Mouse (Mus musculus) neural tube, embryonic 13.5 days (tissue): Measurements from ENCODE around the gene Mum1. TPM values are rescaled to one million over a fixed set of nuclear protein-coding genes. Genes with fewer than 3 reads are reported as not detected.
"Not testable (repeated sequence)": the region's sequence is repeated elsewhere in the genome, so short reads cannot be mapped to it uniquely, and the experiment has no call there.

ENCODE experiments used
- ATAC-seq: fragments of 200-750 bp; cut with Nextera tagmentation; 2 replicates; pipeline ENCODE4 v1.8.0; 2017; ENCODE audit warnings: low read depth, mild to moderate bottlenecking, moderate TSS enrichment, moderate library complexity
- H3K27ac ChIP-seq: fragments of 300-500 bp; sonication (generic); replicated peaks from 2 replicates; pipeline ENCODE4 v1.5.1; 2015; ENCODE audit warnings: moderate library complexity, mild to moderate bottlenecking, inconsistent platforms
- H3K27me3 ChIP-seq: fragments of 300-500 bp; sonication (generic); 2 replicates; pipeline ENCODE4 v1.6.1; 2015; ENCODE audit warnings: mild to moderate bottlenecking, inconsistent platforms
- H3K36me3 ChIP-seq: fragments of 300-500 bp; sonication (generic); 2 replicates; pipeline ENCODE4 v1.6.1; 2015; ENCODE audit warnings: mild to moderate bottlenecking, inconsistent platforms
- H3K4me1 ChIP-seq: fragments of 300-500 bp; sonication (generic); replicated peaks from 2 replicates; pipeline ENCODE4 v1.6.1; 2015; ENCODE audit warnings: inconsistent platforms
- H3K4me2 ChIP-seq: fragments of 300-500 bp; sonication (generic); 2 replicates; pipeline ENCODE4 v1.6.1; 2015; ENCODE audit warnings: inconsistent platforms, mild to moderate bottlenecking, moderate library complexity
- H3K4me3 ChIP-seq: fragments of 300-500 bp; sonication (generic); 2 replicates; pipeline ENCODE4 v1.5.1; 2015; ENCODE audit warnings: mild to moderate bottlenecking, inconsistent platforms
- H3K9ac ChIP-seq: fragments of 300-500 bp; sonication (generic); 2 replicates; pipeline ENCODE4 v1.6.1; 2015; ENCODE audit warnings: moderate library complexity, mild to moderate bottlenecking, inconsistent platforms
- H3K9me3 ChIP-seq: fragments of 300-500 bp; sonication (generic); 2 replicates; pipeline ENCODE4 v1.6.1; 2016; ENCODE audit warnings: inconsistent platforms
- WGBS: fragments of 180-500 bp; shearing (Covaris S2); methylation state at CpG from one replicate; pipeline ENCODE4 v1.1.7; 2015; 5-methylcytosine and 5-hydroxymethylcytosine counted together
- polyA plus RNA-seq: library from polyadenylated mRNA; unstranded; fragments of >200 nt; fragmentation: Nextera tagmentation; extraction: Ambion mirVana; gene quantifications from 2 replicates; pipeline ENCODE4 v1.2.1, GENCODE M21; 2015

Mum1 gene
- polyA plus RNA-seq, 1 experiment from 2014 or later: 46.5 TPM

DNA sequence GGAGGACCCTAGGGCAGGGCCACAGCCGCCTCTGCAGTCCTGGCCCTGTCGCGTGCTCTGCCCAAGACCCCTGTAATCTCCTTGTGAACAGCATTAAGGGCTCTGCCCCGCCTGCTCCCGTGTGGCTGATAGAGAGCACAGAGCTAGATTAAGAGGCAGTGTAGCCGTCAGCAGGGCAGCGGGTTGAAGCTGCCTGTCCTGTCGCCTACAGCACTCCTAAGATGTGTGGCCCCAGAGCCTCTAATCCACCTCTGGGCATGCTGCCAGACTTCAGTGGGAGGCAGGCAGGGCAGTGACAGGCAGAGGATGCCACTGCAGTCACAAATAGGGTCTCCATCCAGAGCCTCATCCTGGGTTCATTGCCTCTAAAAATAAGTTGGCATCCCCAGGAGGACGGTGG, 15.9 kb downstream of the Mum1 start:
- Histone ChIP-seq H3K4me2 (no peak overlapping the region), H3K27me3 (no peaks in the 10 kb centered on the region), H3K36me3 (peaks cover 74% of the 10 kb centered on the region), H3K9me3 (no peaks in the 10 kb centered on the region), H3K4me3 (no peak overlapping the region), H3K9ac (peak overlapping the region; percentile 17; the same call in 1 of the 2 replicates), H3K4me1 (peaks cover 6% of the 10 kb centered on the region), H3K27ac (0 out of 2 replicates have a peak overlapping the region, but pooled peaks have one; percentile 3)
- WGBS: 74% methylated on average over 9 of the region's 9 CpGs
- no peak for ATAC-seq

DNA sequence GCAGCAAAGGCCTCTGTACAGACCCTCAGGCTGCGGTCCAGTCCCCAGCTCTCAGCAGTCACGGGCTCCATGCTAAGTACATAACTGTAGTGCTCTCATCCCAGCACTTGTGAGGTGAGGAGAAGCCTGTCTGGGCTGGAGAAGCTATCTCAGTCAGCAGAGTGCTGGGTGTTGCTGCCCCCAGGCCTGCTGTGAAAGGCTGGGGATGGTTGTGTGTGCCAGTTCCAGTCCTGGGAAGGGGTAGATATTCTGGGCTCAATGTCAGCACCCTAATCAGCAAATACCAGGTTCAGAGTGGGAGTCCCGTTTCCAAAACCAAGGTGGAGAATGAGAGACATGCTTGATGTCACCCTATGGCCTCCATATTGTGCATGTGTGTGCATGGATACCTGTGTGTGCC, 16.4 kb downstream of the Mum1 start:
- no peaks in the 10 kb centered on the region for H3K9me3 ChIP-seq
- no peak overlapping the region for H3K4me2 ChIP-seq
- no peak overlapping the region for H3K4me3 ChIP-seq
- H3K27ac ChIP-seq: no peak overlapping the region
- peaks cover 6% of the 10 kb centered on the region for H3K4me1 ChIP-seq
- peaks cover 69% of the 10 kb centered on the region for H3K36me3 ChIP-seq
- H3K9ac ChIP-seq: 0 out of 2 replicates have a peak overlapping the region, but pooled peaks have one; percentile 17
- no peaks in the 10 kb centered on the region for H3K27me3 ChIP-seq
- WGBS: 96% methylated on average over 3 of the region's 3 CpGs
- ATAC-seq: no peak

DNA sequence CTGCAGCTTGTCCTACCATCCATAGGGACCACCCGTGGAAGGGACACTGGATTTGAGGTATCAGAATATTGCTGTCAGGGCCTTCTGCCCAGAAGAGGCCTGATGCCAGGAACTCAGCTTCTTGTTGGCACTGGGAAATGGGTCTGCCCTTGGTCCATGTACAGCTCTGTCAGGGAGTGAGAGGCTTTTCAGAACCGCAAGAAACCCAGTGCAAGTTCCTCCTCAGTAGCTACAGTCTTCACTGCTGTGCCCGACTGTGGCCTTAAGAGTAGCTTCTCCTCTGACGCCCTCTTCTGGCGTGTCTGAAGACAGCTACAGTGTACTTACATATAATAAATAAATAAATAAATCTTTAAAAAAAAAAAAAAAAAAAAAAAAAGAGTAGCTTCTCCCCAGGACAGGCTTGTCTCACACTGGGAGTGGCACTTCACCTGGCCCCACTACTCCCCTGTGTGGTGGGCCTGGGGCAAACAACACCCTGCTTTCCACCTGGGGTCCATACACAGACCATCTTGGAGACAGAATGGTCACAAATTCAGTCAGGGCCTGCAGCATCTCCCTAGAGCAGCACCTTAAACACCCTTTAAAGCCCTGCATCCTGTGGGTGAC, 18.7 kb downstream of the Mum1 start:
- H3K9me3 ChIP-seq: no peaks in the 10 kb centered on the region
- peaks cover 46% of the 10 kb centered on the region for H3K36me3 ChIP-seq
- H3K4me2 ChIP-seq: no peak overlapping the region
- ATAC-seq: no peak
- 0 out of 2 replicates have a peak overlapping the region, but pooled peaks have one; percentile 58 for H3K9ac ChIP-seq
- no peak overlapping the region for H3K4me3 ChIP-seq
- no peaks in the 10 kb centered on the region for H3K27me3 ChIP-seq
- peaks cover 15% of the 10 kb centered on the region for H3K4me1 ChIP-seq
- 34% methylated on average over 5 of the region's 5 CpGs for WGBS
- no peak overlapping the region for H3K27ac ChIP-seq

DNA sequence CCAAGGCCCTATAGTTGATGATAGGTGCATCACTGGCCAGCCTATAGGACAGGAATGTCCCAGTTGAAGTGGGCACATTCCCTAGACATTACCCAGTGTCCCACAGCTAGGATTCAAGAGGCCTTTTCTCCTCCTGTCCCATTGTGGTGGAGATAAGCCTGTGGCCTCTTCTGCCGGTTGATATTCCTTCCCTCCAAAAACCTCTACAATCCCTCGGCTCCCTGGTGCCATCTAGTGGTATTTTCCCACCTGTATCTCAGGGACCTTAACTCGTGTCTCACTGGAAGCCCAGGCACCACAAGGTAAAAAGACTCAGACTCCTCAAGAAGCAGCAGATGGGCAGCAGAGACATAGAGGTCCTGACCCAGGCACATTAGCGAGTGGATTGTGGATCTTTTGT, 19.4 kb downstream of the Mum1 start:
- WGBS: 6% methylated on average over 4 of the region's 4 CpGs
- H3K36me3 ChIP-seq: peaks cover 39% of the 10 kb centered on the region
- no peak overlapping the region for H3K4me3 ChIP-seq
- no peak overlapping the region for H3K4me2 ChIP-seq
- peak overlapping the region; percentile 58 for H3K9ac ChIP-seq
- ATAC-seq: 0 out of 2 replicates have a peak, but pooled peaks have one; percentile 16
- no peaks in the 10 kb centered on the region for H3K27me3 ChIP-seq
- H3K27ac ChIP-seq: peak overlapping the region; percentile 74
- peaks cover 22% of the 10 kb centered on the region for H3K4me1 ChIP-seq
- no peaks in the 10 kb centered on the region for H3K9me3 ChIP-seq

DNA sequence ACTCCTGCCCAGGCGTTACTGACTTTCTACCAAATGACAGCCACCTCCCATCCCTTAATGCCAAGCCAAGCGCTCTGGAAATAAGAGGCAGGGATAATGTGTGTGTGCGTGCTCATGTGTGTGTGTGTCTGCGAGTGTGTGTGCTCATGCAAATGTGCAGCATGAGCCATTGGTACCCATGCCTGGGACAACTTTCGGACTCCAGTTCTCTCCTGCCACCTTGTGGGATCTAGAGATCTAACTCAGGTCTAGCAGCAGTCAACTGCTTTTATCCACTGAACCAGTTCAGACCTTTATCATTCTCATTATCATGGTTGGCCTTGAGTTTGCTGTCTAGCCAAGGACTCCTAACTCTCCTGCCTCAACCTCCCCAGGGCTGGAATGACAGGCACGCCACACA, 21.6 kb downstream of the Mum1 start:
- Histone ChIP-seq H3K4me1 (peaks cover 30% of the 10 kb centered on the region), H3K9me3 (no peaks in the 10 kb centered on the region), H3K27ac (no peak overlapping the region), H3K9ac (no peak overlapping the region), H3K36me3 (peaks cover 18% of the 10 kb centered on the region), H3K27me3 (no peaks in the 10 kb centered on the region), H3K4me2 (no peak overlapping the region), H3K4me3 (no peak overlapping the region)
- 55% methylated on average over 6 of the region's 6 CpGs for WGBS
- no peak for ATAC-seq

DNA sequence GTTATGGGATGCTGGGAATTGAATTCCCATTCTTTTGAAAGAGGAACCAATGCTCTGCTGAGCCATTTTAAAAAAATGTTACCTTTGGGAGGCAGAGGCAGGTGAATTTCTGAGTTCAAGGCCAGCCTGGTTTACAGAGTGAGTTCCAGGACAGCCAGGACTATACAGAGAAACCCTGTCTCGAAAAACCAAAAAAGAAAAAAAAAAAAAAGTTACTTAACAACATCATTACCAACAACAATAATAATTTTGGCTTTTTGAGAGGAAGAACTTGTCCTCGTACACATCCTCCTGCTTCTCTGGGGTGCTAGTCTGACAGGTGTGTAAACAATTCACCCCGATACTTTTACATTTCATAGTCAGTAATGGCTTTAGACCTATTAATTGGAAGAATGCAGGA, 22.2 kb downstream of the Mum1 start:
- not testable (repeated sequence) for ATAC-seq, H3K9ac ChIP-seq, H3K9me3 ChIP-seq, H3K27me3 ChIP-seq, H3K27ac ChIP-seq
- WGBS: 44% methylated on average over 3 of the region's 3 CpGs
- peak overlapping the region; percentile 78 for H3K4me3 ChIP-seq
- H3K36me3 ChIP-seq: peaks cover 18% of the 10 kb centered on the region
- H3K4me2 ChIP-seq: peak overlapping the region; percentile 97
- H3K4me1 ChIP-seq: peaks cover 30% of the 10 kb centered on the region

DNA sequence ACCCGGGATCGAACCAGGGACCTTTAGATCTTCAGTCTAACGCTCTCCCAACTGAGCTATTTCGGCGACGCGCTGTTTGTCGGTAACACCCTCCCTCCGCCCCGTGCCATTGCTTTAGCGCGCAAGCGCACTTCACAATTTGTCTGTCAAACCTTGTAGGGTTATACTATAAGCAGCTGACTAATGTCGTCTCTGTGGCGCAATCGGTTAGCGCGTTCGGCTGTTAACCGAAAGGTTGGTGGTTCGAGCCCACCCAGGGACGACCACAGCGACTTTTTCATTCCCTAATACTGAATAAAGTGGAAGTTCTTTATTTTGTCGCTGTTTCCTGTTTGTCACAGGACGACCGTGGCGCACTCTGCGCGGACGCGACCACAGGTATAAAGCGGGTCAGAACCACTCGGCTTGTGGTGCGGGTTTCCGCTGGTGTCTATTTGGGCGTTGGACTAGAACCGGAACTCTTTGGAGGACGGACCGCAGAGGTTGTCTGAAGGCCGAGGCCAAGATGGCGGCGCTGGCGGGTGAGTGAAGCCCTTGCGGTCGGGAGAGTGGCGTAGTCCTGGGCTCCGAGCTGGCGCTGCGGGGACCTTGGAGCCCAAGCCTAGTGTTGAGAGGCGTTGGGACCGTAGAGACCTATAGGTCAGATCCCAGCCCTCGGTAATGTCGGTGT, 22.9 kb downstream of the Mum1 start, which contains the start of gene Ndufs7:
TSS of gene Ndufs7 (plus strand) at position 151 of the 670 bp plus-strand sequence.
- H3K27ac ChIP-seq: peak within 1 kb of the TSS; percentile 92
- ATAC-seq: peak; percentile 86
- under 1% methylated on average over 53 of the region's 53 CpGs for WGBS
- peak within 1 kb of the TSS; percentile 97 for H3K4me2 ChIP-seq
- H3K4me3 ChIP-seq: peak within 1 kb of the TSS; percentile 78
- no peaks in the 10 kb centered on the region for H3K9me3 ChIP-seq
- H3K36me3 ChIP-seq: peaks cover 18% of the 10 kb centered on the region
- peak within 1 kb of the TSS; percentile 88 for H3K9ac ChIP-seq
- H3K4me1 ChIP-seq: peaks cover 30% of the 10 kb centered on the region
- H3K27me3 ChIP-seq: no peaks in the 10 kb centered on the region

DNA sequence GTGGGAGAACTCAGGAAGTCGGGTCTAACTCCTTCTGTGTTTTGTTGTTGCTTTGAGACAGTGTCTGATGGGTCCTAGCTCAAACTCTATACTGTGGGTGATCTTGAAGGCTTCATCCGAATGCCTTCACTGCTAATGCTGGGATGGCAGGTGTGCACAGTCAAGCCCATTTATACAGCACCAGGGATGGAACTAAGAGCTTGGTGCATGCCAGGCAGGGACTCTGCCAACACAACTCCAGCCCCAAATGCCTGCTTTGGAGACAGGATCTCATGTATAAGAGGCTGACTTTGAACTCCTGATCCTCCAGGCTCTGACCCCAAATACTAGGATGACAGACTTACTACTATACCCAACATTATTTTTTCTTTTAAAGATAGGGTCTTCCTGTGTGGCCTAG, 23.8 kb downstream of the Mum1 start:
- 49% methylated on average over 2 of the region's 2 CpGs for WGBS
- Histone ChIP-seq H3K4me1 (peaks cover 30% of the 10 kb centered on the region), H3K4me2 (peak overlapping the region; percentile 97), H3K9me3 (no peaks in the 10 kb centered on the region), H3K27me3 (no peaks in the 10 kb centered on the region), H3K36me3 (peaks cover 24% of the 10 kb centered on the region), H3K9ac (peak overlapping the region; percentile 88), H3K4me3 (peak overlapping the region; percentile 78), H3K27ac (peak overlapping the region; percentile 92; the same call in 1 of the 2 replicates)
- ATAC-seq: no peak

DNA sequence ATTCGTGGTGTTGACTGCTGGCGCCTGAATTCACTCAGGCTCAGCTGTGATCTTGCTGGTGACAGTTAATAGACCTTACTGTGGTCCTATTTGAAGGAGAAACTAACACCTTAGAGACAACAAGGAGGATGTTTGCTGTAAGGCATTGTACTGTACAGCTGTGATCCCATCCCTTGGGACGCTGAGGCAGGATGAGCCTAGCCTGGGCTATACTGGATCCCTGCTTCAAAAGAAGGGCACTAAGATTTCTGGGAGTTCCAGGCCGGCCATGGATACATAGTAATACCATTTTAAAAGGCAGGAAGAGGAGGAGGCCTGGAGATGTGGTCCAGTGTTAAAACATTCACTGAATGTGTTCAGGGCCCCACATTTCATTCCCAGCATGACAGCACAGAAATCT, 24.3 kb downstream of the Mum1 start:
- H3K4me2 ChIP-seq: peak overlapping the region; percentile 97
- H3K4me3 ChIP-seq: peak overlapping the region; percentile 78
- no peak overlapping the region for H3K27ac ChIP-seq
- WGBS: 90% methylated on average over 4 of the region's 4 CpGs
- H3K4me1 ChIP-seq: peaks cover 25% of the 10 kb centered on the region
- peaks cover 29% of the 10 kb centered on the region for H3K36me3 ChIP-seq
- ATAC-seq: no peak
- H3K27me3 ChIP-seq: no peaks in the 10 kb centered on the region
- H3K9ac ChIP-seq: 0 out of 2 replicates have a peak overlapping the region, but pooled peaks have one; percentile 88
- no peaks in the 10 kb centered on the region for H3K9me3 ChIP-seq

DNA sequence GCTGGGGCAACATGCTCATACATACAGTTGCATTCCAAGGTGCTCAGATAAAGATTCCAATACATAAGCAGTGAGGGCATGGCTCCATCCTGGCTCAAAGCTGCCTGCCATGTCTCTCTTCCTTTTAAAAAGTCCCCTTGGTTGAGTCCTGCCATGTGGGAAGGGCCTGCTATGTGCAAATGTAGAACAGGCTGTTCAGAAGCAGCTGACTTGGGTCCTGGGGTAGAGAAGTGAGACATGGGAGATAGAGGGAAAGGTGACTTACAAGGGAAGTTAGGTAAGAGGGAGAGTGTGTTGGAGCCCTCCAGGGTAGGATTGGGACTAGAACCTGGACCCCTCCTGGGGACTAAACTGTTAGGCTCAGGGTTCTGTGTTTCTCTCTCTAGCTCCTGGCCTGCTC, 25.8 kb downstream of the Mum1 start:
- Histone ChIP-seq H3K36me3 (peaks cover 43% of the 10 kb centered on the region), H3K4me3 (no peak overlapping the region), H3K9ac (no peak overlapping the region), H3K4me1 (peaks cover 32% of the 10 kb centered on the region), H3K4me2 (no peak overlapping the region), H3K27me3 (no peaks in the 10 kb centered on the region), H3K27ac (no peak overlapping the region), H3K9me3 (no peaks in the 10 kb centered on the region)
- ATAC-seq: no peak

DNA sequence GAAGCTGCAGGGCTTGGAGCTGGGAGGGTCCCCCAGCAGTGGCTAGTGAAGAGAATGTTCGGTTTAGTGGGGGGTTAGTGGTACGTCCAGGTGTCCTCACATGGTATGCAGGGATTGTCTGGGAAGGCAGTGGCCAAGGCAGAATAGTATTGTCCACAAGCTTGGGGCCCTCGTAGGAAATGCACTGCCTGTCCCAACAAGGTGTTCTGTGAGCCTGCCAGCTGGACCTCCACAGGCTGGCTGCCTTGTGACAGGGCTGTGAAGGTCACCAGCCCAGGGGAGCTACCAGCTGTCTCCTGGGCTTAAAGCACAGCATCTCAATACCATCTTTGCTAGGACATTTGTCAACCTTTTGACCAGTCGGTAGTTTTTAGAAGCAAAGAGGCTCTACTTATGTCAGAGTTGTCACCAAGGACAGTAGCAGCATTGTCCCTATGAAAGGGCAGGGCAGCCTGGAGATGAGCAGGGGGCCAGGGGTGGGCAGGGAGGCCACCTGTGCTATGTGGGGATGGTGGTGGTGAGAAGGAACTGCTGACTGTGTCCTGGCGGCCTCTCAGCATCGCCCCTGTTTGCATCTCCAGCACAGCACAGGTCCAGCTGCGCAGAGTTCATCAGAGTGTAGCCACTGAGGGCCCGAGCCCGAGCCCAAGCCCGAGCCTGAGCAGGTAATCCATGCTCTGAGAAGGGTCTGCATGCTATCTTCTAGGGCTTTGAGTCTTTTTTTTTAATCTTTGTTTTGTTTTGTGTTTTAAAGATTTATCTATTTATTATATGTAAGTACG, 26.4 kb downstream of the Mum1 start:
- H3K4me1 ChIP-seq: peaks cover 31% of the 10 kb centered on the region
- WGBS: 93% methylated on average over 11 of the region's 11 CpGs
- no peak for ATAC-seq
- no peak overlapping the region for H3K4me3 ChIP-seq
- H3K9me3 ChIP-seq: no peaks in the 10 kb centered on the region
- H3K4me2 ChIP-seq: no peak overlapping the region
- peaks cover 48% of the 10 kb centered on the region for H3K36me3 ChIP-seq
- H3K9ac ChIP-seq: no peak overlapping the region
- no peak overlapping the region for H3K27ac ChIP-seq
- no peaks in the 10 kb centered on the region for H3K27me3 ChIP-seq

DNA sequence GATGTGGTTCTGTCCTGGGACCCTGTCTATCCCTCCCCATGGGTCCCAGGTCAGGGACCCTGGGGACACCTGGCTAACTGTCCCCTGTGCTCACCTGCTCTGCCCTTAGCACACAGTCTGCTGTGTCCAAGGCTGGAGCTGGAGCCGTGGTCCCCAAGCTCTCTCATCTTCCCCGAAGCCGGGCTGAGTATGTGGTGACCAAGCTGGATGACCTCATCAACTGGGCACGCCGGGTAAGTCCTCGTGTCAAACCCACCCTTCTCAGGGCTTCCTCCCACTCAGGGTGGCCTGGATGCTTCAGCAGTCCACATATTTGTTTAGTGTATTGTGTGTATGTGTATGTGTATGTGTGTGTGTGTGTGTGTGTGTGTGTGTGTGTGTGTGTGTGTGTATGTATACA, 27.3 kb downstream of the Mum1 start:
- Histone ChIP-seq H3K27me3 (no peaks in the 10 kb centered on the region), H3K4me3 (no peak overlapping the region), H3K4me1 (peaks cover 28% of the 10 kb centered on the region), H3K36me3 (peaks cover 56% of the 10 kb centered on the region), H3K27ac (no peak overlapping the region), H3K9ac (no peak overlapping the region), H3K4me2 (no peak overlapping the region), H3K9me3 (no peaks in the 10 kb centered on the region)
- 92% methylated on average over 6 of the region's 6 CpGs for WGBS
- no peak for ATAC-seq
